Mouse (Mus musculus) heart, embryonic 16.5 days (tissue): Measurements from ENCODE around the gene Snupn. TPM values are rescaled to one million over a fixed set of nuclear protein-coding genes. Genes with fewer than 3 reads are reported as not detected.

ENCODE experiments used
- ATAC-seq: fragments of 200-750 bp; cut with Nextera tagmentation; replicated peaks from 2 replicates; pipeline ENCODE4 v1.8.0; 2017; ENCODE audit warnings: moderate number of reproducible peaks; ENCODE audit not compliant: insufficient read depth, low FRiP score; ENCODE audit errors: extremely low read depth
- H3K27ac ChIP-seq: fragments of 300-500 bp; sonication (generic); 2 replicates; pipeline ENCODE4 v1.5.1; 2014; ENCODE audit warnings: mild to moderate bottlenecking, low read length, control low read depth, moderate library complexity
- H3K27me3 ChIP-seq: fragments of 300-500 bp; sonication (generic); 2 replicates; pipeline ENCODE4 v1.6.1; 2014; ENCODE audit warnings: low read length, mixed read lengths; ENCODE audit not compliant: control insufficient read depth, insufficient read depth
- H3K36me3 ChIP-seq: fragments of 300-500 bp; sonication (generic); 2 replicates; pipeline ENCODE4 v1.6.1; 2014; ENCODE audit not compliant: control insufficient read depth, insufficient read depth
- H3K4me1 ChIP-seq: fragments of 300-500 bp; sonication (generic); 2 replicates; pipeline ENCODE4 v1.6.1; 2014; ENCODE audit warnings: low read length, mixed read lengths; ENCODE audit not compliant: control insufficient read depth, insufficient read depth
- H3K4me2 ChIP-seq: fragments of 300-500 bp; sonication (generic); 2 replicates; pipeline ENCODE4 v1.6.1; 2014; ENCODE audit warnings: low read depth, mild to moderate bottlenecking, control low read depth, low read length
- H3K4me3 ChIP-seq: fragments of 300-500 bp; sonication (generic); 2 replicates; pipeline ENCODE4 v1.5.1; 2014; ENCODE audit warnings: mild to moderate bottlenecking, control low read depth, low read length
- H3K9ac ChIP-seq: fragments of 300-500 bp; sonication (generic); 2 replicates; pipeline ENCODE4 v1.6.1; 2014; ENCODE audit warnings: low read length, control low read depth
- H3K9me3 ChIP-seq: fragments of 300-500 bp; sonication (generic); replicated peaks from 2 replicates; pipeline ENCODE4 v1.6.1; 2016; ENCODE audit warnings: low read length; ENCODE audit not compliant: control insufficient read depth
- WGBS: fragments of 180-500 bp; shearing (Covaris S2); extraction: QIAGEN DNeasy Blood & Tissue Kit; methylation state at CpG from one replicate; pipeline ENCODE4 v1.1.7; 2014; 5-methylcytosine and 5-hydroxymethylcytosine counted together
- polyA plus RNA-seq: library from polyadenylated mRNA; unstranded; fragments of >200 nt; fragmentation: Nextera tagmentation; extraction: Ambion mirVana; gene quantifications from 2 replicates; pipeline ENCODE4 v1.2.1, GENCODE M21; 2015

Gene Snupn
- polyA plus RNA-seq, 1 experiment from 2014 or later = 17.8 TPM

DNA sequence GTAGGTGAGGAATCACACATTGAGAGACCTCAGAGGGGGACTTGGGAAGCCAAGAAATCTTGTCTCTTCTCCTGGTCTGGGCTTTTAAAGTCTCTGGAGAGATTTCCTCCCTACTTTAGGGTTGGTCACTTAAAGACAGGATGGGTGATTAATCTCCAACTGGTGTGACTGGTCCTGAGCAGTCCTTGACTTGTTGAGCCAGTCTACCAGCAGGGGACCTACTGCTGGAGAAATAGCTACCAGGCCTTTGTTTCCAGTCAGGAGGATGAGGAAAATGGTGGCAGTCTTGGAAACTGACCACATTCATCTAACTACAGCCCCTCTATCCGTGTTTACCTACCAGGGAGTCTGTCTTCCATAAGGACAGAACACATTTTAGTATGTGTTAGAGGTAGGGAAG lies 61.7 kb downstream of the Snupn start:
- Histone ChIP-seq H3K27me3 (no peaks in the 10 kb centered on the region), H3K9me3 (0 out of 2 replicates have a peak, but pooled peaks cover 2% of the 10 kb centered on the region), H3K36me3 (peaks cover 11% of the 10 kb centered on the region), H3K4me1 (0 out of 2 replicates have a peak, but pooled peaks cover 3% of the 10 kb centered on the region), H3K9ac (no peak overlapping the region), H3K4me2 (no peak overlapping the region), H3K27ac (no peak overlapping the region), H3K4me3 (no peak overlapping the region)
- WGBS = 89% methylated on average over 1 of the region's 1 CpGs
- no peak for ATAC-seq

DNA sequence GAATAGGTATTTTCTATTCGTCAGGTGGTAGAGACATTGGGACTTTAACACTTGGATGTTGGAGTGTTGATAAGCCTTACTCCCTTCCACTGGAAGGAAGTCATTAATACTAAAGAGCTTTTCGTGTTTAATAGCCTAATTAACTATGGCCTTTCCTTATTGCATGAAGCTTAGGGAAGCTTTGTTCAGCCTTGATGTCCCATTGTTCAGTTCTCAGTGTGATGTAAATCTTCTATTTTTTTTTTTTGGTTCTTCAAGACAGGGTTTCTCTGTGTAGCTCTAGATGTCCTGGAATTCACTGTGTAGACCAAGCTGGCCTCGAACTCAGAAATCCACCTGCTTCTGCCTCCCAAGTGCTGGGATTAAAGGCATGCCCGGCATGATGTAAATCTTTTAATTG lies 62.2 kb downstream of the Snupn start:
- 86% methylated on average over 4 of the region's 4 CpGs for WGBS
- H3K9ac ChIP-seq = no peak overlapping the region
- H3K9me3 ChIP-seq = 0 out of 2 replicates have a peak, but pooled peaks cover 2% of the 10 kb centered on the region
- H3K4me1 ChIP-seq = 0 out of 2 replicates have a peak, but pooled peaks cover 3% of the 10 kb centered on the region
- no peak overlapping the region for H3K4me2 ChIP-seq
- no peak overlapping the region for H3K4me3 ChIP-seq
- H3K27ac ChIP-seq = no peak overlapping the region
- ATAC-seq = no peak
- peaks cover 11% of the 10 kb centered on the region for H3K36me3 ChIP-seq
- no peaks in the 10 kb centered on the region for H3K27me3 ChIP-seq

- no peak overlapping the region for H3K9ac ChIP-seq
- H3K4me1 ChIP-seq = 0 out of 2 replicates have a peak, but pooled peaks cover 3% of the 10 kb centered on the region
- H3K27ac ChIP-seq = no peak overlapping the region
- ATAC-seq = no peak
- H3K9me3 ChIP-seq = 0 out of 2 replicates have a peak, but pooled peaks cover 2% of the 10 kb centered on the region
- no peak overlapping the region for H3K4me2 ChIP-seq
- WGBS = 87% methylated on average over 1 of the region's 1 CpGs
- H3K4me3 ChIP-seq = no peak overlapping the region
- peaks cover 11% of the 10 kb centered on the region for H3K36me3 ChIP-seq
- no peaks in the 10 kb centered on the region for H3K27me3 ChIP-seq
Measured at GRCm38 (mm10) chr9:57013756-57014155, 63.1 kb downstream of the Snupn start.

DNA sequence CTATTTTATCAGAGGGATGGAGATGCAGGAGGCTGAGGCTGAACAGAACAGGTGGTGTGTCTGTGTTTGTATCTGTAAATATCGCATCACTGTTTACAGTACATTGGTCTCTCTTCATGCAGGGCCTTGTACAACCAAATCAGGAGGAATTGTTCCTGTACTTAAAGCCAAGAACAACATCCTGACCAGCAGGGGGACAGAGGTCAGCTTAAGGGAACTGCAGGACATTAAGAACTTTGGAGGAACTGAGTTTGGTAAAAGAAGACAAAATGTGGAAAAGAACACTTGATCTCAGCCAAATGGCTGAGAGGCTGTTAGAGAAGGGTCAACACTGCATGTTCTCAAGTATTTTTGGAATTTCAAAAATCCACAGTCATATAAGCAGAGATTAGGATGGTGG lies 64.1 kb downstream of the Snupn start:
- 80% methylated on average over 1 of the region's 1 CpGs for WGBS
- Histone ChIP-seq H3K9ac (no peak overlapping the region), H3K4me2 (no peak overlapping the region), H3K9me3 (0 out of 2 replicates have a peak, but pooled peaks cover 2% of the 10 kb centered on the region), H3K27me3 (no peaks in the 10 kb centered on the region), H3K4me3 (no peak overlapping the region), H3K4me1 (0 out of 2 replicates have a peak, but pooled peaks cover 3% of the 10 kb centered on the region), H3K27ac (no peak overlapping the region), H3K36me3 (peaks cover 11% of the 10 kb centered on the region)
- no peak for ATAC-seq

DNA sequence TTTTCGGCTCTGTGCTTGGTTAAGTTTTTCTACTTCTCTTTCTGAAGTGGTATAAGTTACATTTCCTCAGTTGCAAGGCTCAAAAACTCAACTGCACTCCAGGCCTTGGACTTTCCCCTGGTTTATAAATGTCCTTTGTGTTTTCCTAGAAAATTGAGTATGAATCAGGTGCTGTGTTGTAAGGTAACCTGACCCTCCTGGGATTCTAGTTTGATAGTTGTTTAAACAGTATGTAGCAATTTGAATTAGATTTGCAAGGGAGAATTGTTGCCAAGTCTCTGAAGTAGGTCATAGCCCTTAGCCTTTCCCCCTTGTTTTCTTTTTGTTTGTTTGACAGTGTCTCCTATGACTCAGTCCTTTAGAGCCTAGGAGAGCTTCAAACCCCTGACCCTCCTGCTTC lies 67.0 kb downstream of the Snupn start:
- H3K27ac ChIP-seq = no peak overlapping the region
- H3K4me2 ChIP-seq = no peak overlapping the region
- H3K4me3 ChIP-seq = no peak overlapping the region
- H3K36me3 ChIP-seq = peaks cover 24% of the 10 kb centered on the region
- WGBS = 85% methylated on average over 1 of the region's 1 CpGs
- H3K9ac ChIP-seq = no peak overlapping the region
- no peaks in the 10 kb centered on the region for H3K27me3 ChIP-seq
- ATAC-seq = no peak
- 0 out of 2 replicates have a peak, but pooled peaks cover 3% of the 10 kb centered on the region for H3K4me1 ChIP-seq
- 0 out of 2 replicates have a peak, but pooled peaks cover 2% of the 10 kb centered on the region for H3K9me3 ChIP-seq

GRCm38 (mm10) chr9:57031756-57032155 lies 81.1 kb downstream of the Snupn start:
- ATAC-seq = no peak
- Histone ChIP-seq H3K36me3 (peaks cover 26% of the 10 kb centered on the region), H3K4me1 (no peaks in the 10 kb centered on the region), H3K27me3 (no peaks in the 10 kb centered on the region), H3K9ac (no peak overlapping the region), H3K9me3 (no peaks in the 10 kb centered on the region), H3K27ac (no peak overlapping the region), H3K4me3 (no peak overlapping the region), H3K4me2 (no peak overlapping the region)
- 81% methylated on average over 1 of the region's 1 CpGs for WGBS

Other genes with a start within 250 kb of the Snupn start
- 1.3 and 1.8 TPM in 2 replicates for gene Lingo1, start 154.4 kb upstream of the Snupn start, polyA plus RNA-seq
- gene Odf3l1, start 86.2 kb upstream of the Snupn start, polyA plus RNA-seq = 0.22 TPM in 2 replicates
- gene Cspg4, start 85.8 kb upstream of the Snupn start, polyA plus RNA-seq = 29.3 and 38.6 TPM in 2 replicates
- gene Snx33, start 22.5 kb upstream of the Snupn start, polyA plus RNA-seq = 7.5 and 8.2 TPM in 2 replicates
- 64.6 and 68.7 TPM in 2 replicates for gene Imp3, start 13.4 kb upstream of the Snupn start, polyA plus RNA-seq
- 12.7 and 14.5 TPM in 2 replicates for gene Ptpn9, start 44.0 kb downstream of the Snupn start, polyA plus RNA-seq
- gene Sin3a, start 121.2 kb downstream of the Snupn start, polyA plus RNA-seq = 20.6 and 22.9 TPM in 2 replicates
- 58.0 and 60.3 TPM in 2 replicates for gene Man2c1, start 179.8 kb downstream of the Snupn start, polyA plus RNA-seq
- gene Neil1, start 197.4 kb downstream of the Snupn start, polyA plus RNA-seq = 7.7 and 8.1 TPM in 2 replicates
- gene Commd4, start 207.5 kb downstream of the Snupn start, polyA plus RNA-seq = 70.7 and 73.5 TPM in 2 replicates